Mouse (Mus musculus): Measurements from ENCODE around the gene Ipo5.

GRCm38 (mm10) chr14:120912916-120913315 lies 1.9 kb downstream of the Ipo5 start:
- TF ChIP-seq CTCF (IDR thresholded peaks at IDR 0.05; ENCODE audit: extremely low read depth, insufficient read depth, low read length) (no peak), POLR2A (IDR thresholded peaks at IDR 0.05; ENCODE audit: extremely low read depth, insufficient read depth, low read length) (no peak)
